Comparison of ENCODE assay signal across 8 mouse cellular contexts in genomic region chr10:88356114-88356982, GRCm38 (mm10). TPM values are rescaled to one million over a fixed set of nuclear protein-coding genes. Genes with fewer than 3 reads are reported as not detected.
DNase-seq lines count a peak whose midpoint lies in the region; ATAC-seq and TF ChIP-seq lines count a peak whose summit lies in the region.

No protein-coding gene starts in this region.

- peaks cover 10% of the 10 kb centered on the region for H3K27me3 ChIP-seq in heart, embryonic 13.5 days (replicated peaks)
- no peaks in the 10 kb centered on the region for H3K27me3 ChIP-seq in heart, postnatal 0 days (ENCODE audit: control insufficient read depth, insufficient read depth, low read length)

- no peak for TF ChIP-seq CTCF in heart, postnatal 0 days (IDR thresholded peaks at IDR 0.05; ENCODE audit: low read depth)

- in situ Hi-C loops in ES-E14 (cut with MboI; ENCODE audit: low sequenced_read_pairs in 2 of 2, unreplicated experiment in 2 of 2) = no loop called here

- WGBS in heart, embryonic 13.5 days = 8% methylated on average over 21 of the region's 21 CpGs
- WGBS in heart, postnatal 0 days = 10% methylated on average over 21 of the region's 21 CpGs

- TF ChIP-seq EP300 in heart, postnatal 0 days (IDR thresholded peaks at IDR 0.05; ENCODE audit: low read depth) = no peak

- peak overlapping the region; percentile 84 for H3K4me2 ChIP-seq in heart, embryonic 13.5 days
- peak overlapping the region; percentile 73 for H3K4me2 ChIP-seq in heart, postnatal 0 days (ENCODE audit: low read depth, low read length)

- H3K36me3 ChIP-seq in heart, embryonic 13.5 days = no peaks in the 10 kb centered on the region
- no peaks in the 10 kb centered on the region for H3K36me3 ChIP-seq in ES-E14 (ENCODE audit: control insufficient read depth, insufficient read depth, low read length, poor library complexity, severe bottlenecking)
- H3K36me3 ChIP-seq in heart, postnatal 0 days (replicated peaks; ENCODE audit: control insufficient read depth, insufficient read depth, low read length) = no peaks in the 10 kb centered on the region

- DNase-seq in heart, postnatal 36 days = no peak
- DNase-seq in ES-E14 (ENCODE audit: low read depth, low spot score) = no peak
- DNase-seq in heart, postnatal 0 days (ENCODE audit: low spot score) = no peak
- no peak for DNase-seq in adrenal gland, postnatal 36 days
- no peak for DNase-seq in adrenal gland, adult (ENCODE audit: inconsistent age in 2 of 2, low spot score in 1 of 2)
- no peak for DNase-seq in left cerebral cortex, adult 11 months (ENCODE audit: low spot score)

- no peak for ATAC-seq in heart, embryonic 13.5 days (ENCODE audit: extremely low read depth, insufficient number of reproducible peaks, low FRiP score, low TSS enrichment)
- no peak; the same call in 1 of the 2 replicates for ATAC-seq in heart, postnatal 0 days (ENCODE audit: insufficient read depth, low read depth)
- peak; percentile 21 for ATAC-seq in megakaryocyte-erythroid progenitor cell, adult 5-6 weeks (replicated peaks; ENCODE audit: low FRiP score, low TSS enrichment, poor library complexity, severe bottlenecking)

- peaks cover 7% of the 10 kb centered on the region for H3K4me1 ChIP-seq in heart, embryonic 13.5 days
- peaks cover 0 to 5% of the 10 kb centered on the region in 2 experiments; a peak in 1 of 4 replicates for H3K4me1 ChIP-seq in ES-E14 (ENCODE audit: control insufficient read depth in 2 of 2, insufficient read depth in 2 of 2, low read length in 2 of 2, poor library complexity in 1 of 2)
- H3K4me1 ChIP-seq in heart, postnatal 0 days (ENCODE audit: control insufficient read depth, insufficient read depth) = no peaks in the 10 kb centered on the region

- H3K4me3 ChIP-seq in heart, embryonic 13.5 days = peak overlapping the region; percentile 68
- peak overlapping the region; percentile 70 to 77 for H3K4me3 ChIP-seq in ES-E14 (ENCODE audit: insufficient read depth in 1 of 2, low read depth in 1 of 2, low read length in 2 of 2, poor library complexity in 1 of 2, severe bottlenecking in 1 of 2)
- H3K4me3 ChIP-seq in heart, postnatal 0 days (ENCODE audit: low read depth, low read length) = peak overlapping the region; percentile 70

- H3K27ac ChIP-seq in heart, embryonic 13.5 days (replicated peaks) = no peak overlapping the region
- no peak overlapping the region for H3K27ac ChIP-seq in ES-E14 (ENCODE audit: insufficient read depth, low read depth, low read length, poor library complexity, severe bottlenecking)
- no peak overlapping the region for H3K27ac ChIP-seq in heart, postnatal 0 days (ENCODE audit: low read depth)

- peak overlapping the region; percentile 84 for H3K9ac ChIP-seq in heart, embryonic 13.5 days
- H3K9ac ChIP-seq in ES-E14 (ENCODE audit: insufficient read depth, low read depth, low read length, poor library complexity, severe bottlenecking) = peak overlapping the region; percentile 39; the same call in 1 of the 2 replicates
- peak overlapping the region; percentile 61 for H3K9ac ChIP-seq in heart, postnatal 0 days (replicated peaks; ENCODE audit: low read depth, low read length)

- H3K9me3 ChIP-seq in heart, embryonic 13.5 days = no peaks in the 10 kb centered on the region
- H3K9me3 ChIP-seq in ES-E14 (ENCODE audit: control insufficient read depth, insufficient read depth, low read depth, low read length) = no peaks in the 10 kb centered on the region
- H3K9me3 ChIP-seq in heart, postnatal 0 days (replicated peaks; ENCODE audit: control insufficient read depth, low read length) = no peaks in the 10 kb centered on the region

- intact Hi-C loops in heart, postnatal 36 days (cut with DNase I) = no loop called here

TF ChIP-seq in ES-E14, 5 proteins besides CTCF, POLR2A, EP300 and RAD21:
- TF ChIP-seq HCFC1 (IDR thresholded peaks at IDR 0.05; ENCODE audit: borderline replicate concordance, insufficient read depth, low read length) (no peak), CHD2 (IDR thresholded peaks at IDR 0.05; ENCODE audit: low read depth, low read length) (no peak)

RNA-seq across cellular contexts. Expression of gene Dram1, which starts 22.5 kb away (rescaled TPM):
- polyA plus RNA-seq in heart, embryonic 13.5 days (2015; fragmentation: Nextera tagmentation; extraction: Ambion mirVana) = 1.2 and 1.4 TPM in 2 replicates
- 1 to 10 TPM; 3.0 to 3.9 TPM for total RNA-seq in heart, postnatal 36 days (2021)
- 1.3 and 3.3 TPM in 2 replicates for total RNA-seq in ES-E14 (2012; rRNA removed)
- 1.5 and 2.2 TPM in 2 replicates for total RNA-seq in heart, postnatal 0 days (2014; rRNA removed; ENCODE audit: low replicate concordance)
- 1.2 and 1.8 TPM in 2 replicates for polyA plus RNA-seq in heart, postnatal 0 days (2015; fragmentation: Nextera tagmentation; extraction: Ambion mirVana)
- total RNA-seq in megakaryocyte-erythroid progenitor cell, adult 5-6 weeks (2014; fragmentation: Nextera tagmentation) = not detected in 2 replicates
- total RNA-seq in megakaryocyte-erythroid progenitor cell, adult 5-6 weeks (2017) = 0.76 and 0.80 TPM in 2 replicates
- 10 to 100 TPM; 10.6 to 19.6 TPM for total RNA-seq in adrenal gland, postnatal 36 days (2021)

RNA-seq across cellular contexts. Expression of gene Gnptab, which starts 22.6 kb away (rescaled TPM):
- 5.9 and 6.8 TPM in 2 replicates for polyA plus RNA-seq in heart, embryonic 13.5 days (2015; fragmentation: Nextera tagmentation; extraction: Ambion mirVana)
- total RNA-seq in heart, postnatal 36 days (2021) = 10 to 100 TPM; 31.2 to 32.1 TPM
- total RNA-seq in ES-E14 (2012; rRNA removed) = 25.1 and 34.0 TPM in 2 replicates
- 15.8 and 18.8 TPM in 2 replicates for total RNA-seq in heart, postnatal 0 days (2014; rRNA removed; ENCODE audit: low replicate concordance)
- 8.4 and 9.7 TPM in 2 replicates for polyA plus RNA-seq in heart, postnatal 0 days (2015; fragmentation: Nextera tagmentation; extraction: Ambion mirVana)
- total RNA-seq in megakaryocyte-erythroid progenitor cell, adult 5-6 weeks (2014; fragmentation: Nextera tagmentation) = 37.1 and 44.4 TPM in 2 replicates
- total RNA-seq in megakaryocyte-erythroid progenitor cell, adult 5-6 weeks (2017) = 39.3 and 45.2 TPM in 2 replicates
- 10 to 100 TPM; 25.2 to 28.7 TPM for total RNA-seq in adrenal gland, postnatal 36 days (2021)
